8 mouse cellular contexts compared by ENCODE assay signal in genomic region chr3:65959416-65960001, GRCm38 (mm10). TPM values are rescaled to one million over a fixed set of nuclear protein-coding genes. Genes with fewer than 3 reads are reported as not detected.
DNase-seq lines count a peak whose midpoint lies in the region; ATAC-seq and TF ChIP-seq lines count a peak whose summit lies in the region.
"Had no signal": no experiment of that assay in that cellular context is flagged by ENCODE, and none has a peak within 500 bp of the region (broad histone marks: within the 10 kb centered on the region; RNA-seq: fewer than 3 reads in every experiment).

No protein-coding gene starts in this region.

- H3K4me2 ChIP-seq in lung, postnatal 0 days (replicated peaks; ENCODE audit: low read depth, low read length), result peak overlapping the region; percentile 75; the same call in 1 of the 2 replicates
- peak overlapping the region; percentile 91 for H3K4me2 ChIP-seq in forebrain, embryonic 13.5 days
- peak overlapping the region; percentile 39; the same call in 1 of the 2 replicates for H3K4me2 ChIP-seq in limb, embryonic 15.5 days
- peak overlapping the region; percentile 38 for H3K4me2 ChIP-seq in stomach, embryonic 14.5 days (replicated peaks; ENCODE audit: low read depth, low read length)

- H3K9me3 ChIP-seq in lung, postnatal 0 days (ENCODE audit: low read length), result no peaks in the 10 kb centered on the region
- no peaks in the 10 kb centered on the region for H3K9me3 ChIP-seq in forebrain, embryonic 13.5 days (replicated peaks)
- no peaks in the 10 kb centered on the region for H3K9me3 ChIP-seq in limb, embryonic 15.5 days
- H3K9me3 ChIP-seq in stomach, embryonic 14.5 days (ENCODE audit: control insufficient read depth, low read depth, low read length), result no peaks in the 10 kb centered on the region

- peak overlapping the region; percentile 100; the same call in 1 of the 2 replicates for H3K9ac ChIP-seq in lung, postnatal 0 days (replicated peaks; ENCODE audit: low read depth)
- peak overlapping the region; percentile 99; the same call in 1 of the 2 replicates for H3K9ac ChIP-seq in forebrain, embryonic 13.5 days
- no peak overlapping the region for H3K9ac ChIP-seq in limb, embryonic 15.5 days
- H3K9ac ChIP-seq in stomach, embryonic 14.5 days (replicated peaks; ENCODE audit: low read depth, low read length), result 0 out of 2 replicates have a peak overlapping the region, but pooled peaks have one; percentile 100

- H3K27me3 ChIP-seq in lung, postnatal 0 days (replicated peaks; ENCODE audit: insufficient read depth, low read length), result no peaks in the 10 kb centered on the region
- no peaks in the 10 kb centered on the region for H3K27me3 ChIP-seq in forebrain, embryonic 13.5 days
- no peaks in the 10 kb centered on the region for H3K27me3 ChIP-seq in limb, embryonic 15.5 days
- no peaks in the 10 kb centered on the region for H3K27me3 ChIP-seq in stomach, embryonic 14.5 days (ENCODE audit: control insufficient read depth, insufficient read depth, low read length)

- DNase-seq in lung, postnatal 0 days (ENCODE audit: low spot score), result no peak
- DNase-seq in lung, postnatal 4 days, result no peak
- no peak for DNase-seq in urinary bladder, adult 18-20 months (ENCODE audit: low spot score in 2 of 2)
- DNase-seq in layer of hippocampus, postnatal 14 days (ENCODE audit: low spot score in 2 of 2), result no peak
- DNase-seq: layer of hippocampus, adult 9-11 months had no signal

- TF ChIP-seq EP300 in lung, postnatal 0 days (IDR thresholded peaks at IDR 0.05), result no peak

- peaks cover 5% of the 10 kb centered on the region; the same call in 1 of the 2 replicates for H3K36me3 ChIP-seq in lung, postnatal 0 days (ENCODE audit: insufficient read depth, low read length)
- H3K36me3 ChIP-seq in forebrain, embryonic 13.5 days (ENCODE audit: poor library complexity, severe bottlenecking), result peaks cover 16% of the 10 kb centered on the region
- H3K36me3 ChIP-seq in limb, embryonic 15.5 days, result peaks cover 13% of the 10 kb centered on the region; the same call in 1 of the 2 replicates
- peaks cover 17% of the 10 kb centered on the region for H3K36me3 ChIP-seq in stomach, embryonic 14.5 days (ENCODE audit: control insufficient read depth, insufficient read depth, low read length)

- peak overlapping the region; percentile 100; the same call in 1 of the 2 replicates for H3K4me3 ChIP-seq in lung, postnatal 0 days (ENCODE audit: low read depth, low read length)
- H3K4me3 ChIP-seq in forebrain, embryonic 13.5 days, result peak overlapping the region; percentile 98
- H3K4me3 ChIP-seq in limb, embryonic 15.5 days, result no peak overlapping the region
- peak overlapping the region; percentile 92; the same call in 1 of the 2 replicates for H3K4me3 ChIP-seq in stomach, embryonic 14.5 days (ENCODE audit: low read depth, low read length)

- H3K27ac ChIP-seq in lung, postnatal 0 days (ENCODE audit: low read length), result no peak overlapping the region
- H3K27ac ChIP-seq in forebrain, embryonic 13.5 days, result no peak overlapping the region
- H3K27ac ChIP-seq in limb, embryonic 15.5 days, result no peak overlapping the region
- H3K27ac ChIP-seq in stomach, embryonic 14.5 days (ENCODE audit: low read length), result no peak overlapping the region

- H3K4me1 ChIP-seq in lung, postnatal 0 days (ENCODE audit: insufficient read depth, low read depth, low read length), result peaks cover 6% of the 10 kb centered on the region; the same call in 1 of the 2 replicates
- peaks cover 32% of the 10 kb centered on the region for H3K4me1 ChIP-seq in forebrain, embryonic 13.5 days
- peaks cover 16% of the 10 kb centered on the region for H3K4me1 ChIP-seq in limb, embryonic 15.5 days
- H3K4me1 ChIP-seq in stomach, embryonic 14.5 days (ENCODE audit: control insufficient read depth, insufficient read depth, low read length), result peaks cover 16% of the 10 kb centered on the region

- ATAC-seq in lung, postnatal 0 days, result no peak
- no peak for ATAC-seq in forebrain, embryonic 13.5 days
- ATAC-seq in limb, embryonic 15.5 days (ENCODE audit: insufficient number of reproducible peaks, low FRiP score, low TSS enrichment, low read depth), result no peak
- no peak for ATAC-seq in stomach, embryonic 14.5 days (ENCODE audit: insufficient number of reproducible peaks, insufficient read depth, low FRiP score, low read depth)

- WGBS in lung, postnatal 0 days, result 77% methylated on average over 3 of the region's 3 CpGs
- 44% methylated on average over 3 of the region's 3 CpGs for WGBS in forebrain, embryonic 13.5 days
- WGBS in limb, embryonic 15.5 days, result 66% methylated on average over 3 of the region's 3 CpGs
- WGBS in stomach, embryonic 14.5 days, result 82% methylated on average over 3 of the region's 3 CpGs

- no peak for TF ChIP-seq CTCF in lung, postnatal 0 days (IDR thresholded peaks at IDR 0.05)

RNA-seq across cellular contexts. Expression of gene Ccnl1, which starts 1.5 kb away (rescaled TPM):
- polyA plus RNA-seq in lung, postnatal 0 days (2015; fragmentation: Nextera tagmentation; extraction: Ambion mirVana), result 94.5 and 99.4 TPM in 2 replicates
- polyA plus RNA-seq in forebrain, embryonic 13.5 days (2015; fragmentation: Nextera tagmentation; extraction: Ambion mirVana), result 86.3 and 95.3 TPM in 2 replicates
- 101 and 110 TPM in 2 replicates for polyA plus RNA-seq in limb, embryonic 15.5 days (2015; fragmentation: Nextera tagmentation; extraction: Ambion mirVana)
- polyA plus RNA-seq in stomach, embryonic 14.5 days (2014; fragmentation: Nextera tagmentation; extraction: Ambion mirVana), result 137 and 146 TPM in 2 replicates
- total RNA-seq in layer of hippocampus, postnatal 14 days (2021), result 10 to 100 TPM; 52.3 to 59.4 TPM

Comparison
In these comparisons a context has a peak if more than half of its experiments do, and no peak if none do; other contexts are left out.
1. H3K4me2 ChIP-seq: peak in every context shown above with its lines; median percentile 91 in forebrain, embryonic 13.5 days; 75 in lung, postnatal 0 days; 39 in limb, embryonic 15.5 days; 38 in stomach, embryonic 14.5 days.